Mouse (Mus musculus): ENCODE data around the gene Tmem125. TPM values are rescaled to one million over a fixed set of nuclear protein-coding genes. Genes with fewer than 3 reads are reported as not detected.
"Not testable (repeated sequence)": the region's sequence is repeated elsewhere in the genome, so short reads cannot be mapped to it uniquely, and the experiment has no call there.

The Tmem125 gene
- total RNA-seq, 2 experiments from 2014 or later, result 0.25 TPM; not detected in 1

- ATAC-seq (replicated peaks; ENCODE audit: poor library complexity), result no peak
Measured at GRCm38 (mm10) chr4:118539904-118540303, 3.9 kb downstream of the Tmem125 start.

DNA sequence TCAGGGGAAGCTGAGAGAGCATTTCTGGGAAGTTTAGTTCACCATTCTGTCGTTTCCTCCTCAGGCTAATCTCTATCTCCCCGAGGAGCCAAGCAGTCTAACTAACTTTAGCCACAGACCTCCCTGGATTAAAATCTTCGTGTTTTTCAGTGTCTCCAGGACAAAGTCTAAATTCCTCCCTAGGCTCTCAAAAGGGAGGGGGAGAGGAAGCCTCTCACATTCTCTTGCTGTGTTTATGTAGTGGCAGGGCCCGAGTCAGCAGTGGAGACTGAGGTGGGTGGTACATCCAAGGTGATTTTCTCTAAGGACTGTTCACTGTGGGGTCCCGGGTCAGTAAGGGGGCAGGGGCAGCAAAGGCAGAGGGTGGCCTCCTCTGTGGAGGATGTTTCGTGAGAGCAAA lies 6.0 kb downstream of the Tmem125 start:
- no peak for ATAC-seq (replicated peaks; ENCODE audit: poor library complexity)

GRCm38 (mm10) chr4:118535610-118536009 lies 8.2 kb downstream of the Tmem125 start:
- ATAC-seq (replicated peaks; ENCODE audit: poor library complexity), result no peak

DNA sequence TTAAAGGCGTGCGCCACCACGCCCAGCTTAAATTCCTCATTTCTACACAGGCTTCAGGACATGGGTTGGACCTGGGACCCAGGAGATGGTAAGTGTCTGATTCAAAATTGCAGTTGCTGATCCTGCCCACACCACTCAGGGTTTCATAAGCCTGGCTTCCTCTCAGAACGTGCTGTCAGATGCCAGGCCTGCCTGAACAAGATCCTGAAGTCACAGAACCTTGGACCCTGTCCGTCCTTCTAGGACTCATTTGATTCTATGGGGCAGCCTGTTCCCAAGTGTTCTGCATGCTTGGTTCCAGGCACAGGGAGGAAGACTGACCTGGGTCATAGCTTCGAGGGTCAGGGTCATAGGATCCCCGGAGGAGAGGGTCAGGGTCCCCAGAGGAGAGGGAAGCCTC lies 10.2 kb downstream of the Tmem125 start:
- ATAC-seq (replicated peaks; ENCODE audit: poor library complexity), result peak; percentile 77

GRCm38 (mm10) chr4:118533156-118533555 lies 10.7 kb downstream of the Tmem125 start:
- ATAC-seq (replicated peaks; ENCODE audit: poor library complexity), result peak; percentile 43

DNA sequence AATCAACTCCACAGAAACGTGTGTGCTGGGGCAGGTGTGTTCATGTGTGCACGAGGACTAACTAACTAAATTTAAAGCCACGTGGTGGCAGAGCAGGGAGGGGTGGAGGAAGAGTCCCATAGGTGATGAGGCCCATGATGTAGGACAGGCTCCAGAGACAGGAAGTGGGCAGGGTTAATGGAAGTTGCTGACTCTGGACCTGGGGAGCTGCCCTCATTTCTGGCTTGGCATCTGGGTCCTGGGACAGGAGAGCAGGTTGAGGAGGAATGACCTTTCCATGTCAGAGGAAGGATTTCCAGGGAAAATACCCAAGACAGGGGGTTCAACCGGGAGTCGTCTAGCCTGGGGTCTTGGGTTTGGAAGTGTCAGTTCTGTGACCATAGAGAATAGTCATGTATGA lies 11.2 kb downstream of the Tmem125 start:
- ATAC-seq (replicated peaks; ENCODE audit: poor library complexity), result no peak

GRCm38 (mm10) chr4:118527720-118528119 lies 16.1 kb downstream of the Tmem125 start:
- ATAC-seq (replicated peaks; ENCODE audit: poor library complexity), result no peak

- no peak for ATAC-seq (replicated peaks; ENCODE audit: poor library complexity)
Measured at GRCm38 (mm10) chr4:118527335-118527681, 16.5 kb downstream of the Tmem125 start.

DNA sequence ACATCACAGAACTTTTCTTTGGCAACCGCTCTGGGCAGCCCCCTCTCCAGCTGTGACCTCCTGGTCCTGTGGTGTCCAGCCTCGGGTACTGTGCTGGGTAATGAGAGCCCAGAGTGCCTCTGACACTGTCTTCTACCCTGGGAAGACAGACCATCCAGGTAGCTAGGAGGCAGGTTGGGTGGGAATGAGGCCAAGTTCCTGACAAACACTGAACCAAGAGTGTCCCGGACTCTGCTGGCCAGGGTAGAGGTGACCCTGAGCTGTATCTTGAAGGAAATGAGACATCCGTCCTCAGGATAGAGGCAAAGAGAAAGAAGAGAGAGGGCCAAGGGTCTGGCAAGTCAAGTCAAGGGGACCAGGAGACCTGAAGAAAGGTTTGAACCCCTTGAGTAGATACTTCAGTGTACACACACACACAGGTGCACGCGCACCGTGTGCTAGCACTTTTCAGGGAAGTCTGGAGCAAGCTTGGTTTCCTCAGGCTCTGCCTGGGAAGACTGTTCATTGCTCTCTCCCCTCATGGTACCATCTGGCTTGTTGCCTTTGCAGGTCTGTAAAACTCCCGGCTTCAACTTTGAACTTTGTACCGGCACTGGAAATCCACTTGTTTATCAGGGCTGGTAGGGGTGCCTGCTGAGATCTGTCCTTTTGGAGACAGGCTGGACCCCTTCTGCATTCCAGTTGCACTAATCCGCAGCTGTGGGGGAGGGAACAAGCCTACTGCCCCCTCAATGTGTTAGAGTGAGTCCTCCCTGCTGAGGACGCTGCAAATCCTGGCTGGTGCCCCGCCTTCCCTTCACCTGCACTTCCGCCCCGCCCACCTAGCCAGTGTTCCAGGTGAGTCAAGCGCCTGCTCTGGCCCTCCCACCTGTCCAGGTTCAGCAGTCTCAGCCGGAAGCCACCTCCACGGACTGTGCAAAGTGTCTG lies 17.2 kb downstream of the Tmem125 start, which contains the start of gene 2610528J11Rik:
Gene 2610528J11Rik (plus strand): TSS at position 592 of the 927 bp plus-strand sequence.
- ATAC-seq (replicated peaks; ENCODE audit: poor library complexity), result no peak

- ATAC-seq (replicated peaks; ENCODE audit: poor library complexity), result peak; percentile 71
Measured at GRCm38 (mm10) chr4:118525779-118526178, 18.1 kb downstream of the Tmem125 start.

DNA sequence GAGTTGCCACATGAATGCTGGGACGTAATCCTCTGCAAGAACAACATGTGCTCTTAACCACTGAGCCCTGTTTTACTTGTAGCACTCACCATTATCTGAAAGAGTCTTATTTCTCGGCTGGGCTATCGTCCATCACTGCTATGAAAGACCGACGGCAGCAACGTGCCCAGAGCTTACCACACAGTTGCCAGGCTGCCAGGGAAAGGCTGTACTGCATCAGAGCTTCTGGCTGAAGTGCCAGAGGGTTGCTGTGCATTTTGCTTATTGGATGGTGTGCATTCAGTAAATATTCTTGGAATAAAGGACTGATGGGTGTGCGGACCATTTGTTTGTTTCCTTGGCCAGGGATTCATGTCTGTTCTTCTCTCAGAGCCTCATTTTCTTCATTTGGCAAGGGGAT lies 19.9 kb downstream of the Tmem125 start:
- ATAC-seq (replicated peaks; ENCODE audit: poor library complexity), result no peak

DNA sequence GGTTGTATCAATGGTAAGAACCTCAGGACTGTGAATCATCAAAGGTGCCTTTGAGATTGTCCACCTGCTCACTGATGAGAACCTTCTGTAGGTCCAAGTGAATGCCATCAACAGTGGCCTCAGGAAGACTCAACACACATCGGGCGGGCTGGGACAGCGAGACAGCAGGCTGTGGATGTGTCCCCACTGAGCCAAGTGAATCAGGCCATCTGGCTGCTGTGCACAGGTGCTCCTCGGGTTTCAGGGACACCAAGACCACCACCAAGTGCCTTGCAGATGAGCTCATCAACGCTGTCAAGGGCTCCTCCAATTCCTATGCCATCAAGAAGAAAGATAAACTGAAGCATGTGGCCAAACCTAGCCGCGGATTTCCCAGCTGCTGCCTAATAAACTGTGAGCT lies 21.6 kb downstream of the Tmem125 start:
- no peak for ATAC-seq (replicated peaks; ENCODE audit: poor library complexity)

DNA sequence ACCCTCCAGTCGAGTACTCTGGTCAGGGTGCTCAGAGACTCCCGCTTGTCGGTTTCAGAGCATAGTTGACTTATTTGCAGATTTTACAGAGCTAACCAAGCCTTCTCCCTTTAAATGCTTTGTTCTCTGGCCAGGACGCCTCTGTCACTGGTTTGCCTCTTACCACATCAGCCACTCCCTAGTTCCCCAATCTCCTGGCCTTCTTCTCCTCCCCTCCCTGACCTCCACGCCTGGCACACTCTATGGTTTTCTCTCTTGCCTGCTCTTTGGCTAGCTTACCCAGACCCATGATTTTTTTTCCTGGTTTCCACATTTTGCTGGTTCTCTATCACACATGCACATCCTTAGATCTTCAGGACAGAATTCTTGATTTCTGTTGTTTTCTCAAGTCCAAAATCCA lies 25.6 kb downstream of the Tmem125 start:
- ATAC-seq (replicated peaks; ENCODE audit: poor library complexity), result peak; percentile 77

GRCm38 (mm10) chr4:118517497-118518146 lies 26.2 kb downstream of the Tmem125 start:
- no peak for ATAC-seq (replicated peaks; ENCODE audit: poor library complexity)

DNA sequence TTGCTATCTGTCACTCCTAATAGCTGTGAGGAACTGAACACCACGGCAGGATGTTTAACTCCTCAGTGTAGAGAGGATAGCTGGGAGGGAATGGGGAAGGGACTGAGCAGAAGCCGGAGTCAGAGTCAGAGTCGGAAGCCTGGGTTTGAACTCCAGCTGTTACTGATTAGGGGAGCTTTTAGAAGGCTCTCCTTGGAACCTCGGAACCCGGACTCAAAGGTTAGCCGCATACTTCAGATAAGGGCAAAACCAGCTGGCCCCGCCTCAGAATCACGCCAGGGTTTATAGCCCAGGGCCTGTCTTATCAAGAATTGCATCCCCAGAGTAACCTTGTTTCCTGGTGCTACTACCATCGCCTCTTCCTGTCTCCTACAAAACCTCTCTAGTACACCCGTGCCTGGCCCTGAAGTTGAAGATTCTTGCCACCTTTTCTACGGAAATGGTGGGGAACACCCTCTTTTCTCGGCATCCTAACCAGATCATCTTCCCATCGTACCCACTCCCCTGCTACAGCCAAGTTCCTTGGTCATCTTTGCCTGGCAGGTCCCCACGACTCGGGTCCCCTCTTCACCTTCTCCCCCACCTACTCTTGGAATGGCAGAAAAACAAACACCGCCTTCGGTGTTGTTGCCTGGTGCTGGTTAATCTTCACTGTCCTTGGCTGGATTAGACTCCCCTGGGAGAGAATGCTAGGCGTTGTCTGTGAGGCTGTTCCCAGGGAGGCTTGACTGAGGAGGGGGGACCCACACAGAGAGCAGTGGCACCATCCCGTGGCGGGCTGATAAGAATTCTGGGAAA lies 26.9 kb downstream of the Tmem125 start:
- ATAC-seq (replicated peaks; ENCODE audit: poor library complexity), result peak; percentile 55

GRCm38 (mm10) chr4:118509050-118509449 lies 34.8 kb downstream of the Tmem125 start:
- no peak for ATAC-seq (replicated peaks; ENCODE audit: poor library complexity)

DNA sequence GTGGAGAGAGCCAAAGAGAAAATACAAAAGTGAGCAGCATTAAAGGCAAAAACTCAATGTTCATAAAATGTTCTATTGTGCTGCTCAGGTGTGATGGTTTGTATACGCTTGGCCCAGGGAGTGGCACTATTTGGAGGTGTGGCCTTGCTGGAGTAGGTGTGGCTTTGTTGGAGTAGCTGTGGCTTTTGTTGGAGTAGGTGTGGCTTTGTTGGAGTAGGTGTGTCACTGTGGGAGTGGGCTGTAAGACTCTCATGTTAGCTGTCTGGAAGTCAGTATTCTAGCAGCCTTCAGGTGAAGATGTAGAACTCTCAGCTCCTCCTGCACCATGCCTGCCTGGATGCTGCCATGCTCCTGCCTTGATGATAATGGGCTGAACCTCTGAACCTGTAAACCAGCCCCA lies 36.7 kb downstream of the Tmem125 start:
- ATAC-seq (replicated peaks; ENCODE audit: poor library complexity), result not testable (repeated sequence)

DNA sequence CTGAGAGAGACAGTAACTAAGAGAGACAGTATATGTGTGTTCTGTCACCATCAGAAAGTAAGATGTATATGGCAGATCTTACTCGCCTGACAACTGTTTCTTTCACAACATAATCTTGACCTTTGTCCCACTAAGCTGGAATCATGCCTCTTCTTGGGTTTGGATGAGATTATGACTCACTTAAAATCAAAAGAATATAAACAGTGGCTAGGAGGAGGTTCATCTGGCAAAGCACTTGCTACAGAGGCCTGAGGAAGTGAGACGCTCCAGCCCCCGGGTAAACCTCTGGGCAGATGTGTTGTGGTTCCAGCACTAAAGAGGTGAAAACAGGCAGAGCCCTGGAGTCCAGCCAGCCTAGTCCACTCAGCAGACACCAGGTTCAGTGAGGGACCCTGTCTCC lies 38.3 kb downstream of the Tmem125 start:
- ATAC-seq (replicated peaks; ENCODE audit: poor library complexity), result no peak

GRCm38 (mm10) chr4:118500792-118501191 lies 43.1 kb downstream of the Tmem125 start:
- ATAC-seq (replicated peaks; ENCODE audit: poor library complexity), result no peak

DNA sequence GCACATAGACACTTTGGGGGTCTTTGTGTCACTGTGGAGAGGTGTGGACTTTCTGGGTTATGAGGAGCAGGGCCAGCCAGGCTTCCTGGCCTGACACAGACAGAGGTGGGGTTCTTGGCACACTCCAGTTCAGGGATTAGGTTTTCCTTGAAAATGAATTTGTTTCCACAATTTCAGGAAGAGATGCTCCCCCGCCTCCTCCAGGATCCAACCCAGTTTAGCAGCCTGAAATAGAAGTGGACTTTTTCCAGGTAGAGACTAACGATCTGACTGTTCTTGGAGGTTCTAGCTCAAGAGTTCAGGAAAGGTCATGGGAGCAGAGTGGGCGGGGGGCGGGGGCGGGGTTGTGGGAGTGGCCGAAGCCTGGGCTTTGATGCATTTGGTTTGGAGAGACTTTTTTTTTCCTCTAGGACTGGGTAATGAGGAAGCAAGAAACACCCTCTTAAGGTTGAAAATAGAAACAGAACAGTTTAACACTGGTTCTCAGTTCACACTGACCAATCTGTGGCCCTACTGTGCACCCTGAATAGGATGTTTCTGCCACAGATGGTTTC lies 43.6 kb downstream of the Tmem125 start:
- ATAC-seq (replicated peaks; ENCODE audit: poor library complexity), result no peak
